Mouse (Mus musculus) midbrain, embryonic 16.5 days (tissue): ENCODE results near the gene 6030452D12Rik. TPM values are rescaled to one million over a fixed set of nuclear protein-coding genes. Genes with fewer than 3 reads are reported as not detected.
A peak's percentile ranks its signal among the peaks of the same experiment; 100 is the strongest.

Experiments
- ATAC-seq: fragments of 200-750 bp; cut with Nextera tagmentation; 2 replicates; pipeline ENCODE4 v1.8.0; 2017; ENCODE audit warnings: moderate TSS enrichment
- H3K27ac ChIP-seq: fragments of 300-500 bp; sonication (generic); 2 replicates; pipeline ENCODE4 v1.5.1; 2014; ENCODE audit warnings: mild to moderate bottlenecking, low read length, mixed read lengths
- H3K27me3 ChIP-seq: fragments of 300-500 bp; sonication (generic); 2 replicates; pipeline ENCODE4 v1.6.1; 2014; ENCODE audit warnings: low read depth, low read length, mixed read lengths; ENCODE audit not compliant: control insufficient read depth, insufficient read depth
- H3K36me3 ChIP-seq: fragments of 300-500 bp; sonication (generic); 2 replicates; pipeline ENCODE4 v1.6.1; 2014; ENCODE audit warnings: mild to moderate bottlenecking, low read length, moderate library complexity, mixed read lengths; ENCODE audit not compliant: control insufficient read depth, insufficient read depth
- H3K4me1 ChIP-seq: fragments of 300-500 bp; sonication (generic); 2 replicates; pipeline ENCODE4 v1.6.1; 2014; ENCODE audit warnings: mild to moderate bottlenecking, low read length, mixed read lengths; ENCODE audit not compliant: control insufficient read depth, insufficient read depth
- H3K4me2 ChIP-seq: fragments of 300-500 bp; sonication (generic); 2 replicates; pipeline ENCODE4 v1.6.1; 2014; ENCODE audit warnings: mild to moderate bottlenecking, low read length, mixed read lengths
- H3K4me3 ChIP-seq: fragments of 300-500 bp; sonication (generic); 2 replicates; pipeline ENCODE4 v1.5.1; 2014; ENCODE audit warnings: low read depth, mild to moderate bottlenecking, low read length, moderate library complexity, mixed read lengths
- H3K9ac ChIP-seq: fragments of 300-500 bp; sonication (generic); 2 replicates; pipeline ENCODE4 v1.6.1; 2014; ENCODE audit warnings: low read depth, low read length, mixed read lengths
- H3K9me3 ChIP-seq: fragments of 300-500 bp; sonication (generic); replicated peaks from 2 replicates; pipeline ENCODE4 v1.6.1; 2014; ENCODE audit warnings: mild to moderate bottlenecking, low read length, mixed read lengths; ENCODE audit not compliant: control insufficient read depth, poor library complexity, severe bottlenecking
- WGBS: fragments of 180-500 bp; shearing (Covaris S2); extraction: QIAGEN DNeasy Blood & Tissue Kit; methylation state at CpG from one replicate; pipeline ENCODE4 v1.1.7; 2014; 5-methylcytosine and 5-hydroxymethylcytosine counted together
- polyA plus RNA-seq: library from polyadenylated mRNA; unstranded; fragments of >200 nt; fragmentation: Nextera tagmentation; extraction: Ambion mirVana; gene quantifications from 2 replicates; pipeline ENCODE4 v1.2.1, GENCODE M21; 2015

Gene 6030452D12Rik
- polyA plus RNA-seq, 1 experiment from 2014 or later: not detected

GRCm38 (mm10) chr8:106511531-106512041, 11.3 kb downstream of the 6030452D12Rik start:
- Histone ChIP-seq H3K27ac (no peak overlapping the region), H3K36me3 (no peaks in the 10 kb centered on the region), H3K9me3 (no peaks in the 10 kb centered on the region), H3K9ac (peak overlapping the region; percentile 15), H3K4me2 (peak overlapping the region; percentile 72), H3K4me3 (peak overlapping the region; percentile 42), H3K27me3 (peaks cover 39% of the 10 kb centered on the region), H3K4me1 (peaks cover 28% of the 10 kb centered on the region)
- peak; percentile 23; the same call in 1 of the 2 replicates for ATAC-seq
- 2% methylated on average over 29 of the region's 30 CpGs for WGBS

- ATAC-seq: no peak
- Histone ChIP-seq H3K4me2 (no peak overlapping the region), H3K4me3 (no peak overlapping the region), H3K27ac (no peak overlapping the region), H3K27me3 (peaks cover 37% of the 10 kb centered on the region), H3K9ac (no peak overlapping the region), H3K9me3 (no peaks in the 10 kb centered on the region), H3K36me3 (no peaks in the 10 kb centered on the region), H3K4me1 (peaks cover 25% of the 10 kb centered on the region)
- WGBS: 63% methylated on average over 7 of the region's 7 CpGs
These were observed 12.3 kb downstream of the 6030452D12Rik start for GRCm38 (mm10) chr8:106512475-106513150.

GRCm38 (mm10) chr8:106515946-106516479, 15.7 kb downstream of the 6030452D12Rik start:
- no peak overlapping the region for H3K4me3 ChIP-seq
- 20% methylated on average over 1 of the region's 1 CpGs for WGBS
- ATAC-seq: no peak

GRCm38 (mm10) chr8:106516581-106516980, 16.3 kb downstream of the 6030452D12Rik start:
- Histone ChIP-seq H3K27me3 (peaks cover 11% of the 10 kb centered on the region), H3K36me3 (no peaks in the 10 kb centered on the region), H3K9me3 (no peaks in the 10 kb centered on the region), H3K4me3 (no peak overlapping the region), H3K4me1 (peaks cover 2% of the 10 kb centered on the region; the same call in 1 of the 2 replicates), H3K27ac (no peak overlapping the region), H3K4me2 (no peak overlapping the region), H3K9ac (no peak overlapping the region)
- WGBS: 80% methylated on average over 2 of the region's 2 CpGs
- no peak for ATAC-seq

More at GRCm38 (mm10) chr8:106515946-106516479, 15.7 kb downstream of the 6030452D12Rik start:
- no peak overlapping the region for H3K4me2 ChIP-seq
- H3K9ac ChIP-seq: no peak overlapping the region
- peaks cover 8% of the 10 kb centered on the region for H3K4me1 ChIP-seq
- H3K27me3 ChIP-seq: peaks cover 17% of the 10 kb centered on the region
- H3K27ac ChIP-seq: no peak overlapping the region
- H3K9me3 ChIP-seq: no peaks in the 10 kb centered on the region
- H3K36me3 ChIP-seq: no peaks in the 10 kb centered on the region

- Histone ChIP-seq H3K4me3 (no peak overlapping the region), H3K9ac (no peak overlapping the region), H3K27ac (no peak overlapping the region), H3K36me3 (no peaks in the 10 kb centered on the region), H3K9me3 (no peaks in the 10 kb centered on the region), H3K4me2 (no peak overlapping the region), H3K4me1 (no peaks in the 10 kb centered on the region), H3K27me3 (no peaks in the 10 kb centered on the region)
- ATAC-seq: no peak
- WGBS: 22% methylated on average over 2 of the region's 3 CpGs
These were observed 18.4 kb downstream of the 6030452D12Rik start for GRCm38 (mm10) chr8:106518763-106519162.

- H3K9ac ChIP-seq: no peak overlapping the region
- no peak overlapping the region for H3K4me3 ChIP-seq
- no peaks in the 10 kb centered on the region for H3K27me3 ChIP-seq
- H3K9me3 ChIP-seq: no peaks in the 10 kb centered on the region
- no peaks in the 10 kb centered on the region for H3K4me1 ChIP-seq
- H3K27ac ChIP-seq: no peak overlapping the region
- H3K36me3 ChIP-seq: no peaks in the 10 kb centered on the region
- ATAC-seq: no peak
- no peak overlapping the region for H3K4me2 ChIP-seq
- WGBS: 90% methylated on average over 7 of the region's 7 CpGs
These were observed 20.3 kb downstream of the 6030452D12Rik start for GRCm38 (mm10) chr8:106520578-106520977.

- no peaks in the 10 kb centered on the region for H3K36me3 ChIP-seq
- H3K9me3 ChIP-seq: no peaks in the 10 kb centered on the region
- H3K9ac ChIP-seq: no peak overlapping the region
- no peak overlapping the region for H3K4me3 ChIP-seq
- ATAC-seq: no peak
- 72% methylated on average over 9 of the region's 9 CpGs for WGBS
- no peaks in the 10 kb centered on the region for H3K4me1 ChIP-seq
- no peak overlapping the region for H3K27ac ChIP-seq
- no peak overlapping the region for H3K4me2 ChIP-seq
- H3K27me3 ChIP-seq: no peaks in the 10 kb centered on the region
These were observed 21.5 kb downstream of the 6030452D12Rik start for GRCm38 (mm10) chr8:106521845-106522244.

GRCm38 (mm10) chr8:106526725-106527124, 26.4 kb downstream of the 6030452D12Rik start:
- Histone ChIP-seq H3K4me3 (no peak overlapping the region), H3K36me3 (no peaks in the 10 kb centered on the region), H3K27ac (no peak overlapping the region), H3K27me3 (no peaks in the 10 kb centered on the region), H3K9ac (no peak overlapping the region), H3K4me1 (no peaks in the 10 kb centered on the region), H3K9me3 (no peaks in the 10 kb centered on the region), H3K4me2 (no peak overlapping the region)
- ATAC-seq: no peak
- WGBS: 49% methylated on average over 6 of the region's 6 CpGs
